Mouse (Mus musculus): ENCODE data around the gene Rapgef4.

Gene Rapgef4

DNA sequence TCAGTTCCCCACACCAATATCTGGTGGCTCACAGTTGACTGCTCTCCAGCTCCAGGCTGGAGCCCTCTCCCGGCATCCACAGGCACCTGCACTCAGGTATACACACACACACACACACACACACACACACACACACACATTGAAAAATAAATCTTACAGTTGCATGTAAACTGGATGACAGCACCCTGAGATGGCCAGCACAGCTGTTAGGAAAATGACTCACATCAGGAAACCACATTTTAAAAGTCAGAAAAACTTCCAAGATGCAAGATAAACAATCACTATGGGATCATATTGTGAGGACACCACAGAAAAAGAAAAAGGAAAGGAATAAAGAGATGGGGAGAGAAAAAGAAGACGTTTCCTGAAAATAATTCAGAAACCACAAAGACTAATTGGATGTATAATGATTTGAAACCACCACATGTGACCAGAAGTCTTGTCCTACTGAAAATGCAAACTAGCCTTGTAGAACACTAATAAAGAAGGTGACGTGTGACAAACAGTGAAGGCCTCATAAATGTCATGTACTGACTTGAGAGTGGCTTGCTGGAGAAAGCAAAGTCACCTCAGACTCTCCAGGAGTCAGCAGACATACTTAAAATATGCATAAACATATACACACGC lies 297.3 kb downstream of the Rapgef4 start:
- no peak for DNase-seq (ENCODE audit: low read depth)

DNA sequence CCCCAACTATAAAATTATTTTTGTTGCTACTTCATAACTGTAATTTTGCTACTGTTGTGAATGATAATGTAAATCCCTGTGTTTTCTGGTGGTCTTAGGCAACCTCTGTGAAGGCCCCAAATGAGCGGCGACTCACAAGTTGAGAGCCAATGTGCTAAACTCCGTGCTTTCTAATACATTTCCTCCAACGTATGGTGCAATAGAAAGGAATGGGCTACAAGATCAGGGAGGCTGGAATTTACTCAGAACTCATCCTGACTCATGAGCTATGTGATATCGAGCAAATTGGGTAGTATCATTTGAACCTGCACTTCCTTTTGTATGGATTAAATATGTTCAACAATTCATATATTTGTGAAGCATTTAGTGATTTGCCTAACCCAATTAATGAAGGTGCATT lies 299.5 kb downstream of the Rapgef4 start:
- DNase-seq (ENCODE audit: low read depth): no peak

DNA sequence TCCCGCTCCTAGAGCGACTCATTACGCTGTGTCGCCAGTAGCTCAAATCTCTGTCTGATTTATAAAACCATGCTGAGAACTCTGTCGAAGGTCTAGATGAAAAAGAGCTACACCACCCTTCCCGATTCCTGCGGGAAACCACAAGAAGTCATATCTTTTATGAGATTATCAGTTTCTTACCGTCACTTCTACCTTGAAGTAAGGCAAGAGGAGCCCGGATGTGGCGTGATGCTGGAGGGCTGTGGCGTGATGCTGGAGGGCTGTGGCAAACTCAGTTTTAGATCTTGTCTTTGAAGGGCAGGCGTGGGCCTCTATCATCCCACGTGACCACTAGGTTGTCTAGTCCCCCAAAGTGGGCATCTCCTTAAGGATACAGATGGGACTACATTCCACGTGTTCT lies 300.9 kb downstream of the Rapgef4 start:
- DNase-seq (ENCODE audit: low read depth): no peak

DNA sequence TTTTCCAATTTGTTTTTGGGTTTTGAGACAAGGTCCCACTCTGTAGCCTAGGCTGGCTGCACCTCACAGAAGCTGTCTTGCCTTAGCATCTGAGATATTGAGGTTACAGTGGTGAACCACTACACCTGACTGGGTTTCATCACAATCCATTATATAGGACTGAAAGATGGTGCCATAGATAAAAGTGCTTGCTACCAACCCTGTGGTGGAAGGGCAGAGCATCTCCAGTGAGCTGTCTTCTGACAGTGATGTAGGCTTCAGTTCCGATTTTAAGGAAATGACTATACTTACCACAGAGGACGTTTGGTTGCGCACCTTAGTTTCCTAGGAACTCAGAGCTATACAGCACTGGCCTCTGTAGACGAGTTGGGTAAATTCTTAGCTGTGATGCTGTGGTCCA lies 301.7 kb downstream of the Rapgef4 start:
- DNase-seq (ENCODE audit: low read depth): no peak

DNA sequence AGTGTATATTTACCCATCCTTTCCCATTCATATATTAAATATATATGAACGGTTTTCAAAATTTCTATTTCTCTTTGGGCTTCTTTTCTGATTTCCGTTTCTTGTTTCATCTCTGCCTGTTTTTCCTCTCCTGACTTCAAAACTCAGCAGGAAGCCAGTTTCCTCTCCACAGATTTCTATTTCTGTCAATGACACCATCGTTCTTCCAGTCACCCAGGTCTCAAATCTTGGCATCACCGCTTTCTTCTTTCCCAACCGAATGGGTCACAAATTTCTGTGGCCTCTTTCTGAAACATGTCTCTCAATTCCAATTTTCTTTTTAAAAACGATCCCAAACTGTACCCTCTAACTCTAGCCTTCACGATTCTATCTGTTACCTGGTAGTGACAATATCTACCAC lies 303.6 kb downstream of the Rapgef4 start:
- no peak for DNase-seq (ENCODE audit: low read depth)

- DNase-seq (ENCODE audit: low read depth): no peak
These were observed 304.3 kb downstream of the Rapgef4 start, which contains the start of gene Map3k20 for GRCm38 (mm10) chr2:72285256-72285887. Gene Map3k20 (plus strand): TSS chr2:72285637.

DNA sequence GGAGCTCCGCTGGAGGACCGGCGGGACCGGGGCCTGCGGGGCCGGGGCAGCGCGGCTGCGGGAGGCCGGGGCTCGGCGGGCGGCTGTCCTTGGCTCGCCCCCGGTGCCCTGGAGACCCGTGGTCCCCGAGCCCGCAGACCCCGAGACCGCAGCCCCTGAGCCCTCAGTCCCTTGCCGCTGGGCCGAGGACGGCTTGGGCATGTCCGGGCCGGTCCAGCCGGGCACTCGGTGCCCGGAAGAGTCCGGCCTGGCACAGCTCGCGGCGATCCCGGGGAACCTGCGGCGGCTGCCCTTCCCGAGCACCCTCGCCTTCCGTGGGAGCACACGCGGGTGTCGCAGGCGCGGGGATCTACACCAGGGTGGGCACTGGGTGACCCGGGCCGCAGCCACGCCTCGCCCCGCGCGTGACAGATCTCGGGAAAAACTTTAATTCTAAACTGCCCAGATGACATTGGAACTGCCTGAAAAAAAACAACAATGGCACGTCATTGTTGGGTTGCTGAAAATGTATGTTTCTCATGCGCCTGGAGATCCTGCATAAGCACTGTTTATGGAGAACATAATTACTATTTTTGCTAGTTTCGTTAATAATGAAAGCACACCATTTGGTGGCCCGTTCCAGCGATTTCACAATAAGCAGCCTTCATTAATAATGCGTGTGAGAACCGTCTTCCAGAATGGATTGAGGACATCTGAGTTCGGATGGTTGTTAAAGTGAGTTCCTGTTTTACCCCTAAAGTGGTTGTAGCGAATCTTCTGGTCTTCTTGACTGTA lies 305.0 kb downstream of the Rapgef4 start:
- DNase-seq (ENCODE audit: low read depth): no peak

GRCm38 (mm10) chr2:72287142-72287541 lies 306.1 kb downstream of the Rapgef4 start:
- peak; percentile 47 for DNase-seq (ENCODE audit: low read depth)

- no peak for DNase-seq (ENCODE audit: low read depth)
These were observed 308.0 kb downstream of the Rapgef4 start for GRCm38 (mm10) chr2:72288932-72289534.

GRCm38 (mm10) chr2:72291103-72291502 lies 310.1 kb downstream of the Rapgef4 start:
- DNase-seq (ENCODE audit: low read depth): no peak

- no peak for DNase-seq (ENCODE audit: low read depth)
These were observed 311.5 kb downstream of the Rapgef4 start for GRCm38 (mm10) chr2:72292573-72292972.

DNA sequence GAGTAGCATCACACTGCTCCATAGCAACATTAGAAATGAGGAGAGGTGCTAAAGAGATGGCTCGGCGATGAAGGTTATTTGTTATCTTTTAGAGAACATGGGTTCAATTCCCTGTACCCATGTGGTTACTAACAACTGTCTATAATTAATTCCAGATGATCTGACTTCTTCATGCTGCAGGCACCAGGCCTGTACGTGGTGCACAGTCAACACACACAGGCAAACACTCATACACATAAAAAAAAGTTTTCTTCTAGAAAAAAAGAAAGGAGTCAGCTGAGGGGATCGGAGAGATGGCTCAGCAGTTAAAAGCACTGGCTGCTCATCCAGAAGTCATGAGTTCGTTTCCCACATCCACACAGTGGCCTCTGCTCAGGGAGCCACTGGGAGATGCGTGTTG lies 314.0 kb downstream of the Rapgef4 start:
- no peak for DNase-seq (ENCODE audit: low read depth)

DNA sequence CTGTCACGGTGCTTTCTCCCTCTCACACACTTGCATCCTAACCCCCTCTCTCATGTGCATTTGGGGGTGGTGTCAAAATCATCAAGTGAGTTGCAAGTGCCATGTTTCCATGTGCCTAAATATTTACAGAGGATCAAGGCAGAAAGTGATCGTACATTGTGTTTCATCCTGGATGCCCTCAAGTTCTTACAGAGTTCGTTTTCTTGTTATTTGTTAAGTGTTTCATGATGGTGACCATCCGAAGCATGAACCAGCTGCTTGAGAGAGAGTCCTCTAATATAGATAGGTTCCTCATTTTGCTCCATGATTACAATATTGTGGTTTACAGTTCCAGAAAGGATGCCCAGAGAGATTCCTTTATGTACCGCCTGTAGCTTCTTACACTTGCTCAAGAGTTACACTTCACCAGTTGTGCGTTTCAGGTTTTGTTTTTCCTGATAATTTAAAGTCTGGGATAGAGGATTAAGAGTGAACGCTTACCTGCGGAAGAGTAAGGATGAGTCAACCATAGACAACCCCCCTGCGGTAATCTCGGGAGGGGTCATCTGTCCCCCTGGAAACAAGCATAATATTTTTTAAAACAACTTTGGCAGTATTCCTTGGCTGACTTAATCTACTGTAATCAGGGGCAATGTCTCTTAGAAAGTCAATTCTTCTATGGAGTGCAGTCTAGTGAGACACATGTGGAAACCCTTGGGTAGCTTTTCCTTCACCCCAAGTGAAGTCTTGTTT lies 316.1 kb downstream of the Rapgef4 start:
- DNase-seq (ENCODE audit: low read depth): no peak

DNA sequence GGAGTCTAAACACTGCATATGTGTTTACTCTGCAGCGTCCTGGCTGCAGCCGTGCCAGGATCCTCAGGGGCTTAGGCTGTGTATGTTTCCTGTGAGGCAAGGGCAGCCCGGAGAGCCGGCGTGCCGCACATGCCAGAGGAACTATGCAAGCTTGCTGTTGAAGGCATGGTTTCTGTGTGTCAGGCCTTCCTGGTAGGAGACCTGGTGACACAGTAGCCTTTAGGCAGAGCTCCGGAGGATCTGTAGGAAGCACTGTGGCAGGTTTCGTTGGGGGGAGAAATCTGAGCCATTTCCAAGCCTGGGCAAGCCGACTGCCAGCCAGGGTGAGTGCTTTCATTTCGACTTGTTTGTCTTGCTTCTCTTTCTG lies 316.7 kb downstream of the Rapgef4 start:
- peak; percentile 38 for DNase-seq (ENCODE audit: low read depth)

DNA sequence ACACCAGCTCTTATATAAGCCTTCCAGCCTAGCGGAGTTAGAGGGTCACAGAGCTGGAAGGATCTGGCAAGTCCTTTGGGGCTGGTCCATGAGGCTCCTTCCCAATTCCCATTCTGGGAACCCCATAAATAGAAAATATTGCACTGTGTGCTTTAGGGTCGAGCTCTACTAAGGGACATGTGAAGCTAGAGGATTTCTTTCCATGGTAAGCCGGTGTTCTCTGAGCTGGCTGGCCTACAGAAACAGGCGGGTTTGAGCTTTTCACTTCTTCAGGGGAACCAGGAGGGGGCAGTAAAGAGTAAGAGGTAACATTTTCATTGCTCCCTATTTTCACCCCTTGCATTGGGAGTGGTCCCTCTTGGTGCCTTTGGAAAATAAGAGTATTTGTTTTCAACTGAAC lies 317.4 kb downstream of the Rapgef4 start:
- DNase-seq (ENCODE audit: low read depth): peak; percentile 47

- peak; percentile 69 for DNase-seq (ENCODE audit: low read depth)
These were observed 320.3 kb downstream of the Rapgef4 start for GRCm38 (mm10) chr2:72301194-72301916.

- DNase-seq (ENCODE audit: low read depth): no peak
These were observed 324.7 kb downstream of the Rapgef4 start for GRCm38 (mm10) chr2:72305738-72306137.

Data from fibroblast of lung, adult 2 months (primary cell).